Mouse (Mus musculus) intestine, embryonic 14.5 days (tissue): Measurements from ENCODE around the gene Itgae. TPM values are rescaled to one million over a fixed set of nuclear protein-coding genes. Genes with fewer than 3 reads are reported as not detected.
"Not testable (repeated sequence)": the region's sequence is repeated elsewhere in the genome, so short reads cannot be mapped to it uniquely, and the experiment has no call there.

Source experiments
- ATAC-seq: fragments of 200-750 bp; cut with Nextera tagmentation; replicated peaks from 2 replicates; pipeline ENCODE4 v1.8.0; 2017; ENCODE audit warnings: low read depth, moderate number of reproducible peaks, moderate TSS enrichment, moderate library complexity; ENCODE audit not compliant: low FRiP score, low TSS enrichment
- DNase-seq: peaks from one replicate; pipeline ENCODE4 v3.0.0-alpha.2; 2018; ENCODE audit warnings: low spot score
- H3K27ac ChIP-seq: fragments of 300-500 bp; sonication (generic); 2 replicates; pipeline ENCODE4 v1.5.1; 2014; ENCODE audit warnings: low read depth, mild to moderate bottlenecking, control low read depth
- H3K27me3 ChIP-seq: fragments of 300-500 bp; sonication (generic); replicated peaks from 2 replicates; pipeline ENCODE4 v1.6.1; 2014; ENCODE audit warnings: low read length, control low read depth; ENCODE audit not compliant: control insufficient read depth, insufficient read depth
- H3K36me3 ChIP-seq: fragments of 300-500 bp; sonication (generic); 2 replicates; pipeline ENCODE4 v1.6.1; 2014; ENCODE audit warnings: low read length, control low read depth; ENCODE audit not compliant: control insufficient read depth, insufficient read depth
- H3K4me1 ChIP-seq: fragments of 300-500 bp; sonication (generic); replicated peaks from 2 replicates; pipeline ENCODE4 v1.6.1; 2014; ENCODE audit warnings: low read length, control low read depth, mixed read lengths; ENCODE audit not compliant: control insufficient read depth, insufficient read depth
- H3K4me2 ChIP-seq: fragments of 300-500 bp; sonication (generic); 2 replicates; pipeline ENCODE4 v1.6.1; 2014; ENCODE audit warnings: low read length
- H3K4me3 ChIP-seq: fragments of 300-500 bp; sonication (generic); 2 replicates; pipeline ENCODE4 v1.5.1; 2014; ENCODE audit warnings: low read depth, low read length, control low read depth, mixed read lengths
- H3K9ac ChIP-seq: fragments of 300-500 bp; sonication (generic); 2 replicates; pipeline ENCODE4 v1.6.1; 2014; ENCODE audit warnings: mild to moderate bottlenecking, low read length
- H3K9me3 ChIP-seq: fragments of 300-500 bp; sonication (generic); 2 replicates; pipeline ENCODE4 v1.6.1; 2016; ENCODE audit warnings: low read length, control low read depth; ENCODE audit not compliant: control insufficient read depth
- WGBS: fragments of 180-500 bp; shearing (Covaris S2); extraction: QIAGEN DNeasy Blood & Tissue Kit; methylation state at CpG from one replicate; pipeline ENCODE4 v1.1.7; 2014; 5-methylcytosine and 5-hydroxymethylcytosine counted together
- polyA plus RNA-seq: library from polyadenylated mRNA; unstranded; fragments of >200 nt; fragmentation: Nextera tagmentation; extraction: Ambion mirVana; gene quantifications from 2 replicates; pipeline ENCODE4 v1.2.1, GENCODE M21; 2014

Itgae gene
- polyA plus RNA-seq, 1 experiment from 2014 or later: 0.23 TPM

- no peaks in the 10 kb centered on the region for H3K9me3 ChIP-seq
- H3K4me2 ChIP-seq: no peak overlapping the region
- no peaks in the 10 kb centered on the region for H3K36me3 ChIP-seq
- no peak for ATAC-seq
- no peaks in the 10 kb centered on the region for H3K4me1 ChIP-seq
- 72% methylated on average over 14 of the region's 14 CpGs for WGBS
- DNase-seq: no peak
- H3K27ac ChIP-seq: no peak overlapping the region
- no peak overlapping the region for H3K4me3 ChIP-seq
- H3K9ac ChIP-seq: no peak overlapping the region
- H3K27me3 ChIP-seq: no peaks in the 10 kb centered on the region
These were observed 9.8 kb downstream of the Itgae start for GRCm38 (mm10) chr11:73099976-73100750.

- no peak overlapping the region for H3K4me2 ChIP-seq
- no peaks in the 10 kb centered on the region for H3K4me1 ChIP-seq
- no peak for DNase-seq
- H3K36me3 ChIP-seq: no peaks in the 10 kb centered on the region
- H3K27ac ChIP-seq: no peak overlapping the region
- H3K9ac ChIP-seq: no peak overlapping the region
- H3K27me3 ChIP-seq: no peaks in the 10 kb centered on the region
- H3K9me3 ChIP-seq: no peaks in the 10 kb centered on the region
- no peak overlapping the region for H3K4me3 ChIP-seq
- ATAC-seq: no peak
- WGBS: 72% methylated on average over 4 of the region's 4 CpGs
These were observed 10.9 kb downstream of the Itgae start for GRCm38 (mm10) chr11:73101308-73101707.

GRCm38 (mm10) chr11:73105246-73105645, 14.9 kb downstream of the Itgae start:
- H3K4me3 ChIP-seq: no peak overlapping the region

GRCm38 (mm10) chr11:73107358-73107757, 17.0 kb downstream of the Itgae start:
- 39% methylated on average over 3 of the region's 3 CpGs for WGBS
- not testable (repeated sequence) for H3K4me2 ChIP-seq, H3K9ac ChIP-seq, H3K4me3 ChIP-seq, ATAC-seq, H3K9me3 ChIP-seq, H3K36me3 ChIP-seq, DNase-seq, H3K27ac ChIP-seq, H3K27me3 ChIP-seq, H3K4me1 ChIP-seq

More at GRCm38 (mm10) chr11:73105246-73105645, 14.9 kb downstream of the Itgae start:
- ATAC-seq (no peak), DNase-seq (no peak)
- no peaks in the 10 kb centered on the region for H3K9me3 ChIP-seq
- 62% methylated on average over 3 of the region's 3 CpGs for WGBS
- no peak overlapping the region for H3K27ac ChIP-seq
- no peaks in the 10 kb centered on the region for H3K4me1 ChIP-seq
- no peak overlapping the region for H3K9ac ChIP-seq
- H3K27me3 ChIP-seq: no peaks in the 10 kb centered on the region
- H3K36me3 ChIP-seq: no peaks in the 10 kb centered on the region
- H3K4me2 ChIP-seq: no peak overlapping the region

DNA sequence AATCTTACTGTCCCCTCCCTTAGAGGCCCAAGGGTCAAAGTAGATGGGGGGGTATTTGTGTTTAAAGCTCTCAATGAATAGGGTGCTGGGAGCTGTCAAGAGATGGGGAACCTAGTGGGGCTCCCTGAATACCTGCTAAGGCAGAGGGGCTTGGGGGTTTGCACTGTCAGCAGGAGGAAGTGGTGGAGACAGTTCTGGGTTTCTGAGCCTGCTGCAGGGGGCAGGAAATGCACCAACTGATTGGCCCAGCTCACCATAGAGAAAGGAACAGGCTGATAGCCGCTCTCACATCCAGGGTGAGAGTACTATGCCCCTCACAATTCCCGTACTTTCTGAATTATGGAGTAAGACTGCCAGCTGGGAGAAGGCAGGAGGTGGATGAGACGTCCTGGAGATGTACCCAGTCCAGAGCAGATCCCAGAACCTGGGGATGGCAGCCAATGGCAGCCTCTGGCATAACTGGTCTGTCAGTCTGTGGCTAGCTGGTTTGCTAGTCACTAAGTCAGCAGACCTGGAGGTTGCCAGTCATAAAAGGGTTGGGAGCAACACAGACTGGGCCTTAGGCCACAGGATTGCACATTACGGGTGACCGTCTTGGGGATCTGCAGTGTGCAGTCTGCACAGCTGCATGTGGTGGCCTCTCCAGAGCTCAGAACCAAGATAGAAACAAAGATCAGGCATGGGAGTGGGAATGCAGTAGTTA, 18.0 kb downstream of the Itgae start:
- Histone ChIP-seq H3K4me2 (no peak overlapping the region), H3K27ac (no peak overlapping the region), H3K9ac (no peak overlapping the region), H3K4me1 (no peaks in the 10 kb centered on the region), H3K36me3 (no peaks in the 10 kb centered on the region), H3K4me3 (no peak overlapping the region), H3K27me3 (no peaks in the 10 kb centered on the region), H3K9me3 (no peaks in the 10 kb centered on the region)
- ATAC-seq (no peak), DNase-seq (no peak)
- 69% methylated on average over 5 of the region's 5 CpGs for WGBS

DNA sequence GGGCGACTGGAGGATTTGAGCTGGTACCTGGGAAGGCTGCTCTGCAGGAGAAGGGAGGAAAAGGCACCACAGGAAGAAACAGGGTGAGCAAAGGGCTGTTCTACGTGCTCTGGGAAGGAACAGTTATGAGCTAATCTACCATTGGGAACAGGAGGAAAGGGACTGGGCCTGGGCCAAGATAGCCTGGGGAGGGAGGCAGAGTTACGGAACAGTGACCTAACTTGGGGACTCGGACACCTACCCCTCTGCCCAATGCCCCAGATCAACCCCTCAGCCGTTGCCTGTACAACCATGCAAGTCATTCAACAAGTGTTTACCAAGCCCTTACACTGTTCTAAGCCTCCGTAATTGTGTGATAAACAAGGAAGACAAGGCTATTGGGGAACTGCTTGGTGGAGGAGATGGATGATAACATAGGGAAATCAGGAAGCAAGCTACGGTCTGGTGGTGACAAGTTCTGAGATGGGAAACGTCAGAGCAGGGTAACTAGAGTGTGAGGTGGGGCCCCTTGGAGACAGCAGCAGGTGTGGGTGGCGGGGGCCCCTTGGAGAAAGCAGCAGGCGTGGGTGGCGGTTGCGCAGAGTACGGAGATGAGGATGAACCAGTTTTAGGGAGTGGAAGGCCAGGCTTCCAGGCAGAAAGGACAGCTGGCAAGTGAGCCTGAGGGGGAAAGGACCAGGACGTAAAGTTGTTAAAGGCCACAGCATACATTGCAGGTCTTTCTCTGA, 18.7 kb downstream of the Itgae start:
- H3K9ac ChIP-seq: no peak overlapping the region
- no peaks in the 10 kb centered on the region for H3K4me1 ChIP-seq
- no peak overlapping the region for H3K4me3 ChIP-seq
- no peak overlapping the region for H3K27ac ChIP-seq
- no peaks in the 10 kb centered on the region for H3K36me3 ChIP-seq
- no peaks in the 10 kb centered on the region for H3K27me3 ChIP-seq
- 70% methylated on average over 14 of the region's 14 CpGs for WGBS
- H3K9me3 ChIP-seq: no peaks in the 10 kb centered on the region
- no peak overlapping the region for H3K4me2 ChIP-seq
- DNase-seq (no peak), ATAC-seq (no peak)

- Histone ChIP-seq H3K4me3 (no peak overlapping the region), H3K4me2 (no peak overlapping the region), H3K4me1 (no peaks in the 10 kb centered on the region), H3K27me3 (no peaks in the 10 kb centered on the region), H3K9me3 (no peaks in the 10 kb centered on the region), H3K9ac (no peak overlapping the region), H3K36me3 (no peaks in the 10 kb centered on the region), H3K27ac (no peak overlapping the region)
- DNase-seq (no peak), ATAC-seq (no peak)
- WGBS: 85% methylated on average over 3 of the region's 3 CpGs
These were observed 19.6 kb downstream of the Itgae start for GRCm38 (mm10) chr11:73109941-73110340.

- H3K4me1 ChIP-seq: no peaks in the 10 kb centered on the region
- no peak overlapping the region for H3K4me2 ChIP-seq
- no peaks in the 10 kb centered on the region for H3K36me3 ChIP-seq
- H3K9ac ChIP-seq: no peak overlapping the region
- DNase-seq (no peak), ATAC-seq (no peak)
- H3K9me3 ChIP-seq: no peaks in the 10 kb centered on the region
- H3K27ac ChIP-seq: no peak overlapping the region
- no peaks in the 10 kb centered on the region for H3K27me3 ChIP-seq
- H3K4me3 ChIP-seq: no peak overlapping the region
- WGBS: 65% methylated on average over 6 of the region's 6 CpGs
These were observed 21.0 kb downstream of the Itgae start for GRCm38 (mm10) chr11:73111414-73111813.
